Mouse (Mus musculus) inflammation-experienced regulatory T-cells (primary cell): ENCODE results near the gene Pnmal2. TPM values are rescaled to one million over a fixed set of nuclear protein-coding genes. Genes with fewer than 3 reads are reported as not detected.

Experiments used
- polyA plus RNA-seq, 2 experiments: library from polyadenylated mRNA; unstranded; fragments of 100-300 nt; shearing (Covaris generic); gene quantifications; one replicate each; pipeline ENCODE4 v1.2.1; 2017

Pnmal2 gene
- 1 to 10 TPM in 1 of 2 experiments, under 1 TPM in 1; 0.06 to 1.4 TPM for polyA plus RNA-seq

GRCm38 (mm10) chr7:16944061-16944807 is at the start of gene Pnmal2:
Gene Pnmal2 (plus strand): TSS chr7:16944682.

GRCm38 (mm10) chr7:16906281-16906680 is 38.2 kb upstream of the Pnmal2 start, which contains the start of gene Ptgir:
Gene Ptgir (plus strand): TSS chr7:16906490.

GRCm38 (mm10) chr7:16924037-16924834 is 20.2 kb upstream of the Pnmal2 start, which contains the start of gene Calm3:
Gene Calm3 (minus strand): TSS chr7:16924114.

GRCm38 (mm10) chr7:16959539-16960187 is 15.2 kb downstream of the Pnmal2 start, which contains the start of gene Pnmal1:
Gene Pnmal1 (plus strand): TSS chr7:16959679.

GRCm38 (mm10) chr7:16982859-16983568 is 38.5 kb downstream of the Pnmal2 start, which contains the start of gene Gm42372:
Gene Gm42372 (plus strand): TSS chr7:16983086.

GRCm38 (mm10) chr7:16992451-16992807 is 47.9 kb downstream of the Pnmal2 start, which contains the start of gene Ccdc8:
Gene Ccdc8 (plus strand): TSS chr7:16992708.

Other genes with a start within 250 kb of the Pnmal2 start
- under 1 TPM in 1 of 2 experiments, not detected in 1; 0.22 TPM for gene Ceacam9, start 222.8 kb upstream of the Pnmal2 start, polyA plus RNA-seq
- 100 to 1,000 TPM; 133 to 165 TPM for gene Ap2s1, start 206.3 kb upstream of the Pnmal2 start, polyA plus RNA-seq
- 100 to 1,000 TPM; 334 to 412 TPM for gene Slc1a5, start 163.3 kb upstream of the Pnmal2 start, polyA plus RNA-seq
- 10 to 100 TPM; 68.2 to 82.5 TPM for gene Strn4, start 128.8 kb upstream of the Pnmal2 start, polyA plus RNA-seq
- 10 to 100 TPM; 24.3 to 28.0 TPM for gene Fkrp, start 128.0 kb upstream of the Pnmal2 start, polyA plus RNA-seq
- gene Prkd2, start 101.8 kb upstream of the Pnmal2 start, polyA plus RNA-seq = 100 to 1,000 TPM; 175 to 246 TPM
- under 1 TPM in 1 of 2 experiments, not detected in 1; 0.42 TPM for gene Dact3, start 69.4 kb upstream of the Pnmal2 start, polyA plus RNA-seq
- not detected for gene Gng8, start 52.9 kb upstream of the Pnmal2 start, polyA plus RNA-seq
- 10 to 100 TPM in 1 of 2 experiments, 1 to 10 TPM in 1; 7.2 to 27.8 TPM for gene Ptgir, start 38.2 kb upstream of the Pnmal2 start, polyA plus RNA-seq
- 100 to 1,000 TPM; 107 to 138 TPM for gene Calm3, start 20.6 kb upstream of the Pnmal2 start, polyA plus RNA-seq
- under 1 TPM in 1 of 2 experiments, not detected in 1; 0.36 TPM for gene Pnmal1, start 15.0 kb downstream of the Pnmal2 start, polyA plus RNA-seq
- gene Gm42372, start 38.4 kb downstream of the Pnmal2 start, polyA plus RNA-seq = 1 to 10 TPM; 2.3 to 2.7 TPM
- gene Ccdc8, start 48.0 kb downstream of the Pnmal2 start, polyA plus RNA-seq = under 1 TPM; 0.04 to 0.65 TPM
- 100 to 1,000 TPM; 111 to 125 TPM for gene Ppp5c, start 83.2 kb downstream of the Pnmal2 start, polyA plus RNA-seq
- gene Hif3a, start 117.7 kb downstream of the Pnmal2 start, polyA plus RNA-seq = 1 to 10 TPM in 1 of 2 experiments, under 1 TPM in 1; 0.24 to 2.0 TPM
- gene Psg16, start 129.4 kb downstream of the Pnmal2 start, polyA plus RNA-seq = 1 to 10 TPM in 1 of 2 experiments, under 1 TPM in 1; 0.63 to 2.5 TPM
- gene Ceacam3, start 205.6 kb downstream of the Pnmal2 start, polyA plus RNA-seq = under 1 TPM in 1 of 2 experiments, not detected in 1; 0.22 TPM